Mouse (Mus musculus): ENCODE results near the gene Olfr536. TPM values are rescaled to one million over a fixed set of nuclear protein-coding genes. Genes with fewer than 3 reads are reported as not detected.
"Not testable (repeated sequence)": the region's sequence is repeated elsewhere in the genome, so short reads cannot be mapped to it uniquely, and the experiment has no call there.

Olfr536 gene
- polyA plus RNA-seq, 1 experiment = not detected

GRCm38 (mm10) chr7:140478733-140479132, 28.5 kb downstream of the Olfr536 start:
- Histone ChIP-seq H3K9ac (ENCODE audit: low read depth, poor library complexity, severe bottlenecking) (no peak overlapping the region), H3K36me3 (ENCODE audit: control insufficient read depth, insufficient read depth, low read length, poor library complexity, severe bottlenecking) (no peaks in the 10 kb centered on the region), H3K4me3 (ENCODE audit: low read depth, low read length) (no peak overlapping the region), H3K4me1 (ENCODE audit: control insufficient read depth, insufficient read depth, low read length) (no peaks in the 10 kb centered on the region), H3K27me3 (ENCODE audit: control insufficient read depth, insufficient read depth, low read length, poor library complexity, severe bottlenecking) (no peaks in the 10 kb centered on the region), H3K27ac (ENCODE audit: insufficient read depth, low read length) (no peak overlapping the region), H3K9me3 (replicated peaks; ENCODE audit: control insufficient read depth, insufficient read depth, low read length, poor library complexity, severe bottlenecking) (no peaks in the 10 kb centered on the region; the same call in 1 of the 2 replicates)
- TF ChIP-seq POLR2A (IDR thresholded peaks at IDR 0.05; ENCODE audit: insufficient read depth, low read length) (no peak), EP300 (IDR thresholded peaks at IDR 0.05; ENCODE audit: insufficient read depth, low read depth, low read length) (no peak), CTCF (IDR thresholded peaks at IDR 0.05; ENCODE audit: low read depth, low read length) (no peak)

- Histone ChIP-seq H3K36me3 (ENCODE audit: control insufficient read depth, insufficient read depth, low read length, poor library complexity, severe bottlenecking) (no peaks in the 10 kb centered on the region), H3K27ac (ENCODE audit: insufficient read depth, low read length) (no peak overlapping the region), H3K4me3 (ENCODE audit: low read depth, low read length) (no peak overlapping the region), H3K4me1 (ENCODE audit: control insufficient read depth, insufficient read depth, low read length) (no peaks in the 10 kb centered on the region), H3K9me3 (replicated peaks; ENCODE audit: control insufficient read depth, insufficient read depth, low read length, poor library complexity, severe bottlenecking) (no peaks in the 10 kb centered on the region; the same call in 1 of the 2 replicates), H3K27me3 (ENCODE audit: control insufficient read depth, insufficient read depth, low read length, poor library complexity, severe bottlenecking) (no peaks in the 10 kb centered on the region), H3K9ac (ENCODE audit: low read depth, poor library complexity, severe bottlenecking) (no peak overlapping the region)
- TF ChIP-seq EP300 (IDR thresholded peaks at IDR 0.05; ENCODE audit: insufficient read depth, low read depth, low read length) (no peak), CTCF (IDR thresholded peaks at IDR 0.05; ENCODE audit: low read depth, low read length) (no peak), POLR2A (IDR thresholded peaks at IDR 0.05; ENCODE audit: insufficient read depth, low read length) (no peak)
These were observed 29.3 kb downstream of the Olfr536 start for GRCm38 (mm10) chr7:140477886-140478285.

- not testable (repeated sequence) for H3K9me3 ChIP-seq (replicated peaks; ENCODE audit: control insufficient read depth, insufficient read depth, low read length, poor library complexity, severe bottlenecking); H3K36me3 ChIP-seq (ENCODE audit: control insufficient read depth, insufficient read depth, low read length, poor library complexity, severe bottlenecking); H3K9ac ChIP-seq (ENCODE audit: low read depth, poor library complexity, severe bottlenecking); H3K4me1 ChIP-seq (ENCODE audit: control insufficient read depth, insufficient read depth, low read length); H3K4me3 ChIP-seq (ENCODE audit: low read depth, low read length); H3K27me3 ChIP-seq (ENCODE audit: control insufficient read depth, insufficient read depth, low read length, poor library complexity, severe bottlenecking); H3K27ac ChIP-seq (ENCODE audit: insufficient read depth, low read length)
These were observed 44.1 kb downstream of the Olfr536 start, which contains the start of gene Olfr533 for GRCm38 (mm10) chr7:140463070-140463469. Olfr533 (plus strand) TSS chr7:140463370.

Other genes with a start within 250 kb of the Olfr536 start
- gene Olfr525, start 186.5 kb downstream of the Olfr536 start, polyA plus RNA-seq (2011; ENCODE audit: insufficient read depth, insufficient read length, low read depth, missing spikeins) = not detected in 2 replicates
- not detected in 2 replicates for gene Olfr527, start 173.4 kb downstream of the Olfr536 start, polyA plus RNA-seq (2011; ENCODE audit: insufficient read depth, insufficient read length, low read depth, missing spikeins)
- not detected in 2 replicates for gene Olfr60, start 145.7 kb downstream of the Olfr536 start, polyA plus RNA-seq (2011; ENCODE audit: insufficient read depth, insufficient read length, low read depth, missing spikeins)
- gene Olfr530, start 131.1 kb downstream of the Olfr536 start, polyA plus RNA-seq (2011; ENCODE audit: insufficient read depth, insufficient read length, low read depth, missing spikeins) = not detected in 2 replicates
- not detected in 2 replicates for gene Olfr531, start 104.5 kb downstream of the Olfr536 start, polyA plus RNA-seq (2011; ENCODE audit: insufficient read depth, insufficient read length, low read depth, missing spikeins)
- gene Olfr532, start 85.8 kb downstream of the Olfr536 start, polyA plus RNA-seq (2011; ENCODE audit: insufficient read depth, insufficient read length, low read depth, missing spikeins) = not detected in 2 replicates
- not detected in 2 replicates for gene Olfr533, start 44.0 kb downstream of the Olfr536 start, polyA plus RNA-seq (2011; ENCODE audit: insufficient read depth, insufficient read length, low read depth, missing spikeins)
- not detected in 2 replicates for gene Olfr535, start 23.2 kb downstream of the Olfr536 start, polyA plus RNA-seq (2011; ENCODE audit: insufficient read depth, insufficient read length, low read depth, missing spikeins)
- gene Olfr538, start 60.5 kb upstream of the Olfr536 start, polyA plus RNA-seq (2011; ENCODE audit: insufficient read depth, insufficient read length, low read depth, missing spikeins) = not detected in 2 replicates
- 0.07 TPM in 1 of 2 replicates, not detected in the other for gene Olfr46, start 93.9 kb upstream of the Olfr536 start, polyA plus RNA-seq (2011; ENCODE audit: insufficient read depth, insufficient read length, low read depth, missing spikeins)
- not detected in 2 replicates for gene Olfr61, start 121.6 kb upstream of the Olfr536 start, polyA plus RNA-seq (2011; ENCODE audit: insufficient read depth, insufficient read length, low read depth, missing spikeins)
- not detected in 2 replicates for gene Olfr53, start 139.1 kb upstream of the Olfr536 start, polyA plus RNA-seq (2011; ENCODE audit: insufficient read depth, insufficient read length, low read depth, missing spikeins)
- gene Olfr539, start 152.5 kb upstream of the Olfr536 start, polyA plus RNA-seq (2011; ENCODE audit: insufficient read depth, insufficient read length, low read depth, missing spikeins) = 0.17 and 0.48 TPM in 2 replicates
- gene Olfr45, start 174.6 kb upstream of the Olfr536 start, polyA plus RNA-seq (2011; ENCODE audit: insufficient read depth, insufficient read length, low read depth, missing spikeins) = not detected in 2 replicates
- not detected in 2 replicates for gene Olfr541, start 189.9 kb upstream of the Olfr536 start, polyA plus RNA-seq (2011; ENCODE audit: insufficient read depth, insufficient read length, low read depth, missing spikeins)